Mouse (Mus musculus): ENCODE data around the gene Proser3. TPM values are rescaled to one million over a fixed set of nuclear protein-coding genes. Genes with fewer than 3 reads are reported as not detected.

Gene Proser3
- polyA plus RNA-seq, 1 experiment from 2014 or later = 8.7 TPM

DNA sequence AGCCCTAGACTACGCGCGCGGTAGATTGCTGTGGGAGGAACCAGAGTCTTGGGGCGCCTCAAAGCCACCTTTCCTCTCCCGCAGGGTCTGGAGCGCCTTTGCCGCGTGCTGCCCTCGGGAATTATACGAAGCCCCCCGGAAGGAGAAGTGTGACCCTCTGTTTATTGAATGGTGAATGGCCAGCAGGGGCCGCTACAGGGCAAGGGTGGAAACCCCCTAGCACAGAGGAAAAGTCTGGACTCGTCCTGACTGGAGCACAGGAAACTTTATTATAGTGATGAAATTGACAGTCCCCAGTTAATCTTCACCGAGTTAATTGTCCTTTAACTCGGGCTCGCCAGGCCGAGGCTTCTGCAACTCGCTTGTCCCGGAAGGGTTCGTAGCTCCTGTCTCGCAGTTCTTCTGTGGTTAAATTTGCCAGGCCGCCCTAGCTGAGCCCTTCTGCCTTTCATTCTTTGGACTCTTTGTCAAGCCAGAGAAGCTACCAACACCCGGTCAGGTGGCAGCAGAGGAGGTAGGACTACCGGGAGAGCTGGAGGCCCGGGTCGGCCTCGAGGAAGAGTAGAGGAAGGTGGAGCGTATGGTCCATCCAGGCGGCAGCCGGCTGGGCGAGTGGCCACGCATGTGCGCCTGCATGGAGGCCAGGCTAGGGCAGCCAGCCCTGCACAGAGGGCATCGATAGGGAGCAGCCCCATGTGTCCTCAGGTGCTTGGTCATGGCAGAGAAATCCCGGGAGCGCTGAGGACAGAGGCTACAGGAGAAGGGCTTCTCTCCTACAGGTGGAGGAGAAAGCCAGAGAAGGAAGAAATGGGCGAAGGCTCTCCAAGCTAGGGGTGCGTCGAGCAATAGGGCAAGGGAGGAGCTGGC is 37.6 kb upstream of the Proser3 start:
- Histone ChIP-seq H3K4me3 (replicated peaks) (peak overlapping the region; percentile 97), H3K9me3 (no peaks in the 10 kb centered on the region), H3K36me3 (peaks cover 18% of the 10 kb centered on the region), H3K27me3 (replicated peaks) (no peaks in the 10 kb centered on the region), H3K27ac (peak overlapping the region; percentile 88), H3K4me2 (replicated peaks) (peak overlapping the region; percentile 80), H3K9ac (peak overlapping the region; percentile 48), H3K4me1 (replicated peaks) (peaks cover 37% of the 10 kb centered on the region)
- ATAC-seq = peak; percentile 77
- WGBS = 20% methylated on average over 40 of the region's 40 CpGs

- Histone ChIP-seq H3K9me3 (no peaks in the 10 kb centered on the region), H3K9ac (peak within 1 kb of the TSS; percentile 98), H3K4me2 (replicated peaks) (peak within 1 kb of the TSS; percentile 88), H3K36me3 (peaks cover 22% of the 10 kb centered on the region), H3K27me3 (replicated peaks) (no peaks in the 10 kb centered on the region), H3K27ac (peak within 1 kb of the TSS; percentile 88), H3K4me3 (replicated peaks) (peak within 1 kb of the TSS; percentile 97), H3K4me1 (replicated peaks) (peaks cover 33% of the 10 kb centered on the region)
- under 1% methylated on average over 53 of the region's 68 CpGs for WGBS
- peak; percentile 96 for ATAC-seq
Observed at GRCm38 (mm10) chr7:30588676-30589434, 36.8 kb upstream of the Proser3 start, which contains the start of gene Kmt2b. Gene Kmt2b, minus strand, starts transcription at chr7:30588726.

GRCm38 (mm10) chr7:30587842-30588667 is 36.0 kb upstream of the Proser3 start:
- Histone ChIP-seq H3K27me3 (replicated peaks) (no peaks in the 10 kb centered on the region), H3K4me3 (replicated peaks) (peak overlapping the region; percentile 97), H3K36me3 (peaks cover 22% of the 10 kb centered on the region), H3K27ac (peak overlapping the region; percentile 88), H3K4me2 (replicated peaks) (peak overlapping the region; percentile 88), H3K4me1 (replicated peaks) (peaks cover 30% of the 10 kb centered on the region), H3K9me3 (no peaks in the 10 kb centered on the region), H3K9ac (peak overlapping the region; percentile 98)
- ATAC-seq = peak; percentile 29
- under 1% methylated on average over 57 of the region's 67 CpGs for WGBS

- ATAC-seq = no peak
- Histone ChIP-seq H3K9me3 (no peaks in the 10 kb centered on the region), H3K27me3 (replicated peaks) (no peaks in the 10 kb centered on the region), H3K27ac (no peak overlapping the region), H3K4me1 (replicated peaks) (peaks cover 24% of the 10 kb centered on the region), H3K36me3 (peaks cover 36% of the 10 kb centered on the region), H3K4me2 (replicated peaks) (peak overlapping the region; percentile 88; the same call in 1 of the 2 replicates), H3K4me3 (replicated peaks) (peak overlapping the region; percentile 97; the same call in 1 of the 2 replicates), H3K9ac (0 out of 2 replicates have a peak overlapping the region, but pooled peaks have one; percentile 98)
- whole genome bisulfite sequencing = 91% methylated on average over 28 of the region's 28 CpGs
Observed at GRCm38 (mm10) chr7:30586455-30587020, 34.4 kb upstream of the Proser3 start.

DNA sequence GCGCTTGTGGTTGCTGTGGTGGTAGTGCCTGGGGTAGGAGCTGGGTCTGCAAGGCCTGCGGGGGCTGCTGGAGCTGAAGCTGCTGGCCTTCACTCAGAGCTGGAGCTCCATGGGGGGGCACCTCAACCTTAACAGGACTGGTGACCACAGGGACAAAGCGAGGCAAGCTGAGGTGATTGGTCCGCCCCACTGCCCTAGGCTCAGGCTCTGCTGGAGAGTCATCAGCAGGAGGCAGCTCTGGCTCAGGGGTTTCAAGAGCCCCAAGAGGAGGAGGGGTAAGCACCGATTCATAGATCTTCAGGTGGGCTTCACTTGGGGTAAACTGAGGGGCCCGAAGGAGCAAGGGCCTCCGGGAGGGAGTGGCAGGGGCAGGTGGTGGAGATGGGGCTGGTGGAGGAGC is 33.1 kb upstream of the Proser3 start:
- H3K9ac ChIP-seq = no peak overlapping the region
- WGBS = 96% methylated on average over 7 of the region's 7 CpGs
- no peak overlapping the region for H3K4me3 ChIP-seq (replicated peaks)
- H3K9me3 ChIP-seq = no peaks in the 10 kb centered on the region
- peaks cover 43% of the 10 kb centered on the region for H3K36me3 ChIP-seq
- no peak overlapping the region for H3K27ac ChIP-seq
- H3K27me3 ChIP-seq (replicated peaks) = no peaks in the 10 kb centered on the region
- no peak overlapping the region for H3K4me2 ChIP-seq (replicated peaks)
- peaks cover 20% of the 10 kb centered on the region for H3K4me1 ChIP-seq (replicated peaks)
- ATAC-seq = no peak

- Histone ChIP-seq H3K9ac (no peak overlapping the region), H3K9me3 (no peaks in the 10 kb centered on the region), H3K4me3 (replicated peaks) (no peak overlapping the region), H3K4me1 (replicated peaks) (peaks cover 14% of the 10 kb centered on the region; the same call in 1 of the 2 replicates), H3K36me3 (peaks cover 51% of the 10 kb centered on the region), H3K27ac (no peak overlapping the region), H3K4me2 (replicated peaks) (no peak overlapping the region), H3K27me3 (replicated peaks) (no peaks in the 10 kb centered on the region)
- 94% methylated on average over 10 of the region's 10 CpGs for WGBS
- ATAC-seq = no peak
Observed at GRCm38 (mm10) chr7:30584339-30584738, 32.2 kb upstream of the Proser3 start.

DNA sequence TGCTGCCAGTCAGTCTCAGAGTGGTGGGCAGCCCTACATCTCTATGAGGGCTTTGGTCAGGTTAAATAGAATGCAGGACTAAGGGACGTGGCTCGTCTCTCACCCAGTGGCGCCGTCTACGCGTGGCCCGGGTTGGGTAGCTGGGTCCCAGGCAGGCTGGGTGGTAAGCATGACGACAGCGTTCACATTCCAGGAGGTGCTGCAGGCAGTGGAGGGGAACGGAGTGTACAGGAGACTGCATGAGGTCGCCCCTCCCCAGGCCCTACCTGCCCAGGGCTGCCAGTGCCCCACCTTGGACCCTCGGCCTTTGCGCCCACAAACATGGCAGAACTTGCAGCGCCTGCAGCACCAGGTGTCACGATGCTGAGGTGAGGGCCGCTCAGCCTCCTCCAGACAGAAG is 29.4 kb upstream of the Proser3 start:
- H3K36me3 ChIP-seq = peaks cover 75% of the 10 kb centered on the region
- 96% methylated on average over 16 of the region's 16 CpGs for WGBS
- H3K9me3 ChIP-seq = no peaks in the 10 kb centered on the region
- H3K4me1 ChIP-seq (replicated peaks) = peaks cover 2% of the 10 kb centered on the region; the same call in 1 of the 2 replicates
- H3K9ac ChIP-seq = no peak overlapping the region
- ATAC-seq = no peak
- no peaks in the 10 kb centered on the region for H3K27me3 ChIP-seq (replicated peaks)
- H3K4me2 ChIP-seq (replicated peaks) = no peak overlapping the region
- no peak overlapping the region for H3K4me3 ChIP-seq (replicated peaks)
- H3K27ac ChIP-seq = no peak overlapping the region

DNA sequence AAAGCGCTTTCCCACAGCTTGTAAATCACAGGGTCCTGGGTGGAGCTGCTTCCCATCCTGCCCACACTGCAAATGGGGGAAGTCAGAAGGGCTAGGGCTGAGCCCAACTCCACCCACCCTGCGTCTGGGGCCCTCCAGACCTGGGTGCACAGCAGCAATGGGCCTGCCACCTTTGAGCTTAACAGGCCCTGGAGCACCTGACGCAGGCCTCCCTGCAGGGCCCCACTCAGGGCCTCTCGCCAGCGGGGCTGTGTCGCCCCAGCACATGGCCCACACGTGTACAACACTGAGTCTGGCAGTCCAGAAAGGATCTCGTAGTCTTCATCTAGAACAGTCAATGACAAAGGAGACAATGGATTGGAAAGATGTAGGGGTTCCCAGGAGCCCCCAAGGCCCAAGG is 27.9 kb upstream of the Proser3 start:
- H3K27me3 ChIP-seq (replicated peaks) = no peaks in the 10 kb centered on the region
- ATAC-seq = peak; percentile 81
- no peak overlapping the region for H3K4me2 ChIP-seq (replicated peaks)
- H3K9me3 ChIP-seq = no peaks in the 10 kb centered on the region
- peaks cover 78% of the 10 kb centered on the region for H3K36me3 ChIP-seq
- 83% methylated on average over 8 of the region's 8 CpGs for WGBS
- no peak overlapping the region for H3K4me3 ChIP-seq (replicated peaks)
- no peaks in the 10 kb centered on the region for H3K4me1 ChIP-seq (replicated peaks)
- H3K27ac ChIP-seq = no peak overlapping the region
- no peak overlapping the region for H3K9ac ChIP-seq

GRCm38 (mm10) chr7:30572969-30573368 is 20.9 kb upstream of the Proser3 start:
- H3K4me2 ChIP-seq (replicated peaks) = no peak overlapping the region
- no peaks in the 10 kb centered on the region for H3K4me1 ChIP-seq (replicated peaks)
- H3K9ac ChIP-seq = no peak overlapping the region
- WGBS = 78% methylated on average over 2 of the region's 2 CpGs
- no peak overlapping the region for H3K27ac ChIP-seq
- no peak for ATAC-seq
- H3K27me3 ChIP-seq (replicated peaks) = no peaks in the 10 kb centered on the region
- H3K4me3 ChIP-seq (replicated peaks) = no peak overlapping the region
- peaks cover 87% of the 10 kb centered on the region for H3K36me3 ChIP-seq
- no peaks in the 10 kb centered on the region for H3K9me3 ChIP-seq

DNA sequence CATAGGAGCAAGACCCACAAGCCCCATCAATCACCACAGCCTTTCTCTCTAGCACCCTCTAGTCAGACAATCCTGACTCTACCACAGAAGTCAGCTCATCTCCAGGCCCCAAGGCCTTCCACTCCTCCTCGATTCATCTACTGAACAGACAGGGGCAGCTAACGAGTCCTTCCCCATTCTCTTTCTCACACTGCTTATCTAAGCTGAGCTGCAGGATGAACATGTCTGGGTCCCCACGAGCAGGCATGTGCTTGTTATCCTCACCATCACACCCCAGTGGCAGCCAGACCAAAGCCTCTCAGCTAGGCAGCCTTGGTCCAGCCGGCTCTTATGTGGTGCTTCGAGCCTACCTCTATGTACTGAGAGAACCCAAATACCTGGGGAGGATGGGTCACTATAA is 20.3 kb upstream of the Proser3 start:
- WGBS = 85% methylated on average over 5 of the region's 5 CpGs
- H3K27ac ChIP-seq = no peak overlapping the region
- no peak overlapping the region for H3K4me3 ChIP-seq (replicated peaks)
- H3K4me2 ChIP-seq (replicated peaks) = no peak overlapping the region
- H3K9me3 ChIP-seq = no peaks in the 10 kb centered on the region
- H3K4me1 ChIP-seq (replicated peaks) = no peaks in the 10 kb centered on the region
- no peak for ATAC-seq
- peaks cover 81% of the 10 kb centered on the region for H3K36me3 ChIP-seq
- H3K9ac ChIP-seq = no peak overlapping the region
- H3K27me3 ChIP-seq (replicated peaks) = no peaks in the 10 kb centered on the region

- Histone ChIP-seq H3K9me3 (no peaks in the 10 kb centered on the region), H3K4me1 (replicated peaks) (peaks cover 9% of the 10 kb centered on the region; the same call in 1 of the 2 replicates), H3K9ac (no peak overlapping the region), H3K27ac (no peak overlapping the region), H3K4me2 (replicated peaks) (no peak overlapping the region), H3K4me3 (replicated peaks) (no peak overlapping the region), H3K27me3 (replicated peaks) (no peaks in the 10 kb centered on the region), H3K36me3 (peaks cover 53% of the 10 kb centered on the region)
- ATAC-seq = no peak
- WGBS = 86% methylated on average over 11 of the region's 11 CpGs
Observed at GRCm38 (mm10) chr7:30567555-30567954, 15.5 kb upstream of the Proser3 start.

All from intestine, embryonic 15.5 days (tissue).